Mouse (Mus musculus): Measurements from ENCODE around the gene Gsta3. TPM values are rescaled to one million over a fixed set of nuclear protein-coding genes. Genes with fewer than 3 reads are reported as not detected.
"Not testable (repeated sequence)": the region's sequence is repeated elsewhere in the genome, so short reads cannot be mapped to it uniquely, and the experiment has no call there.

The Gsta3 gene
- 2.9 and 11.5 TPM in 2 replicates for polyA plus RNA-seq (2011; ENCODE audit: insufficient read depth, insufficient read length, low replicate concordance, missing spikeins)

DNA sequence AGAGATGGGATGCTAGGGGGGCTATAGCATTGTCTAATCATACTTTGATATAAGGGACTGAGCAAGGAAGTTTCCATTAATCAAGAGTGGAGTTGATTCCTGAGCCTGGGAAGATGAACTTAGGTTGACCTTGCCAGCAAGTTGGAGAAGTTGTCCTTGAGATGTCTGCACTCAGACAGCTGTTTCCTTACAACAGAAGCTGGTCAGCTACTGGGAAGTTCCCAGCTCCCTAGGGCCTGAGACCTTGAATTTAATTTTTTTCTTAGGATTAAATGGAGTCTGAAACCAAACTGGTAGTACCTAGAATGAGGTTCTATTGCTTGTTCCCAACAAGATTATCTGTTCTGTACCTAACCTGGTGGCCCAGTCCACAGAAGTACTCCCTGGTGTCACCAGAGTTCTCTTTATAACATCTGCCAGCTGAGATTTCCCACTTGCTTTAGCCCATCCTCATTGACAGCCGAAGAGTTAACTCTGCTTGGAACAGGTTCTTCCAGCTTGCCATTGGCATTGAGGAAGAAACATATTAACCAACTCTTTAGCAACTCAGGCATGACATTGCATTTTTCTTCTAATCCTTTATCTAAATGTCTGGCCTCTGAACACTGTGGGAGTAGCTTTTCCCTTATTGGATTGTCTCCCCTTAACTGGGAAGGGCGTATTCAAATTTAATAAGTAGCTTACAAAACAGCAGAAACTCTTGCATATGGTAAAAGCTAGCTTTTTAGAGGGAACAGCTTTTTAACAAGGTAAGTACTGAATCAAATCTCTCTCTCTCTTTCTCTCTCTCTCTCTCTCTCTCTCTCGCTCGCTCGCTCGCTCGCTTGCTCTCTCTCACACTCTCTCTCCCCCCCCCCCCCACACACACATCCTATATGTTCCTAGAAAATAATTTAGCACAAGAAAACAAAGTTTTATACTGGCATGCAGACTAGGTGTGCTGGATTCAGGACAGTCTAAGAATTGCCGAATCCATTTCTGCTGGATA lies at the start of gene Gsta3:
TSS of gene Gsta3 (plus strand) at position 679 of the 988 bp plus-strand sequence.
- no peaks in the 10 kb centered on the region for H3K4me1 ChIP-seq (ENCODE audit: control insufficient read depth, insufficient read depth, low read length)
- no peak within 1 kb of the TSS for H3K27ac ChIP-seq (ENCODE audit: control insufficient read depth, insufficient read depth, low read depth, low read length, poor library complexity)
- WGBS, result 45% methylated on average over 8 of the region's 8 CpGs
- no peak for TF ChIP-seq CTCF (IDR thresholded peaks at IDR 0.05; ENCODE audit: control insufficient read depth, insufficient read depth, low read length)
- no peak within 1 kb of the TSS for H3K4me3 ChIP-seq (replicated peaks; ENCODE audit: control insufficient read depth, low read depth, low read length)

- WGBS, result 73% methylated on average over 1 of the region's 1 CpGs
- H3K4me1 ChIP-seq (ENCODE audit: control insufficient read depth, insufficient read depth, low read length), result no peaks in the 10 kb centered on the region
- H3K4me3 ChIP-seq (replicated peaks; ENCODE audit: control insufficient read depth, low read depth, low read length), result no peak overlapping the region
- H3K27ac ChIP-seq (ENCODE audit: control insufficient read depth, insufficient read depth, low read depth, low read length, poor library complexity), result no peak overlapping the region
- TF ChIP-seq CTCF (IDR thresholded peaks at IDR 0.05; ENCODE audit: control insufficient read depth, insufficient read depth, low read length), result no peak
- TF ChIP-seq POLR2A (IDR thresholded peaks at IDR 0.05; ENCODE audit: borderline replicate concordance, control insufficient read depth, low read depth, low read length), result no peak
Measured at GRCm38 (mm10) chr1:21206241-21206640, 34.1 kb upstream of the Gsta3 start.

GRCm38 (mm10) chr1:21213537-21213936 lies 26.9 kb upstream of the Gsta3 start:
- H3K4me3 ChIP-seq (replicated peaks; ENCODE audit: control insufficient read depth, low read depth, low read length); H3K27ac ChIP-seq (ENCODE audit: control insufficient read depth, insufficient read depth, low read depth, low read length, poor library complexity); H3K4me1 ChIP-seq (ENCODE audit: control insufficient read depth, insufficient read depth, low read length): not testable (repeated sequence)
- 16% methylated on average over 3 of the region's 3 CpGs for WGBS

- H3K27ac ChIP-seq (ENCODE audit: control insufficient read depth, insufficient read depth, low read depth, low read length, poor library complexity); H3K4me3 ChIP-seq (replicated peaks; ENCODE audit: control insufficient read depth, low read depth, low read length); H3K4me1 ChIP-seq (ENCODE audit: control insufficient read depth, insufficient read depth, low read length): not testable (repeated sequence)
- WGBS, result 71% methylated on average over 6 of the region's 6 CpGs
Measured at GRCm38 (mm10) chr1:21213991-21214692, 26.2 kb upstream of the Gsta3 start.

DNA sequence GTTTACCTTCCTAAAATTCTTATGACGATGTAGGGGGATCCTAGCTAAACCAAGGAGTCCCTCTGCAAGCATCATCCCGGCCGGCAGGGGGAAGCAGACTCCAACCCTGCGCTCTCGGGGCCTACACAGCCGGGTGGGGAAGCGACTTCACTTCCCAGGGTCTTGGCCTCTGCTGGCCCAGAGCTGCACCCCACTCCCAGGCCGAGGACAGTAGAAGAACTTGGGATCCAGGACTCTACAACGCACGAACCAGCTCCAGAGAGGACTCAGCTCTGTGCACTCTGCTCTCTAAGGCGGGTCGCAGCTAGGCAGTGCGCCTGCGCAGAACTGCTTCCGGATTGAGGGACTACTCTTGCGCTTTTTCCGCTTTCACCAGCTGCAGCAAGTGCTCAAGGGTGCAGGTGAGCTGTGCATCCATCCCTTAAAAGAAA lies 21.9 kb upstream of the Gsta3 start, which contains the start of gene Tmem14a:
TSS of gene Tmem14a (plus strand) at position 87 of the 431 bp plus-strand sequence.
- 0% methylated on average over 17 of the region's 17 CpGs for WGBS
- TF ChIP-seq CTCF (IDR thresholded peaks at IDR 0.05; ENCODE audit: control insufficient read depth, insufficient read depth, low read length), result peak; percentile 80
- TF ChIP-seq POLR2A (IDR thresholded peaks at IDR 0.05; ENCODE audit: borderline replicate concordance, control insufficient read depth, low read depth, low read length), result peak; percentile 59; the same call in 1 of the 2 replicates
- Histone ChIP-seq H3K27ac (ENCODE audit: control insufficient read depth, insufficient read depth, low read depth, low read length, poor library complexity) (peak within 1 kb of the TSS; percentile 67), H3K4me3 (replicated peaks; ENCODE audit: control insufficient read depth, low read depth, low read length) (peak within 1 kb of the TSS; percentile 89), H3K4me1 (ENCODE audit: control insufficient read depth, insufficient read depth, low read length) (no peaks in the 10 kb centered on the region)

DNA sequence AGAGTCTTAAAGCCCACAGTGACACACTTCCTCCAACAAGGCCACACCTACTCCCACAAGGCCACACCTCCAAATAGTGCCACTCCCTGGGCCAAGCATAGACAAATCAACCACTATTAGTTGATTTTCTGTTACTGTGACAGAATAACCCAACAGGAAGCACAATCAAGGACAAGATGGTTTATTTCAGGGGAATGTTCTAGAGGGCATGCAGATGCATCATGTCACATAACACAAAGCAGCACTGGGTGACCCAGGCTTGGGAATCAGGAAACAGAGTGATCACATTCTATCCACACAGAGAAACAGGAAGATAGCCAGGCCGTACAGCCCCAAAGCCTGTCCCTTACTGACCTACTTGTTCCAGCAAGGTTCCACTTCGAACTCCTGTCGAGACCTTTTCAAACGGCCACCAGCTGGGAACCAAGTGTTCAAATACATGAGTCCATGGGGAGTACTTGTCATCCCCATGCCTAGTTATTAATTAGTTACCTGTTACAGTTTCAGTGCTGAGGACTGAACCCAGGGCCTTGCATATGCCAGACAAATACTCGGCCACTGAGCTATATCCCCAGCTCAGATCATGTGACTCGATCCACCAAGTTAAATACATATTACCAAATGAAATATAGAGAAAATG lies 12.5 kb upstream of the Gsta3 start:
- no peak overlapping the region for H3K27ac ChIP-seq (ENCODE audit: control insufficient read depth, insufficient read depth, low read depth, low read length, poor library complexity)
- WGBS, result 84% methylated on average over 6 of the region's 6 CpGs
- no peak overlapping the region for H3K4me3 ChIP-seq (replicated peaks; ENCODE audit: control insufficient read depth, low read depth, low read length)
- no peaks in the 10 kb centered on the region for H3K4me1 ChIP-seq (ENCODE audit: control insufficient read depth, insufficient read depth, low read length)
- TF ChIP-seq POLR2A (IDR thresholded peaks at IDR 0.05; ENCODE audit: borderline replicate concordance, control insufficient read depth, low read depth, low read length) (no peak), CTCF (IDR thresholded peaks at IDR 0.05; ENCODE audit: control insufficient read depth, insufficient read depth, low read length) (no peak)

GRCm38 (mm10) chr1:21228740-21229722 lies 11.4 kb upstream of the Gsta3 start:
- H3K27ac ChIP-seq (ENCODE audit: control insufficient read depth, insufficient read depth, low read depth, low read length, poor library complexity); H3K4me1 ChIP-seq (ENCODE audit: control insufficient read depth, insufficient read depth, low read length); H3K4me3 ChIP-seq (replicated peaks; ENCODE audit: control insufficient read depth, low read depth, low read length): not testable (repeated sequence)
- WGBS, result 80% methylated on average over 15 of the region's 15 CpGs

Data from bone marrow, adult 2 months (tissue).